Mouse (Mus musculus): ENCODE data around the gene Magohb. TPM values are rescaled to one million over a fixed set of nuclear protein-coding genes. Genes with fewer than 3 reads are reported as not detected.

Magohb gene
- polyA plus RNA-seq (2014; fragmentation: Nextera tagmentation; extraction: Ambion mirVana): 54.3 and 54.5 TPM in 2 replicates

- Histone ChIP-seq H3K27me3 (ENCODE audit: control insufficient read depth, insufficient read depth, low read length) (no peaks in the 10 kb centered on the region), H3K4me1 (ENCODE audit: control insufficient read depth, insufficient read depth, low read length) (no peaks in the 10 kb centered on the region; the same call in 1 of the 2 replicates), H3K9ac (ENCODE audit: low read length) (peak within 1 kb of the TSS; percentile 74), H3K4me3 (ENCODE audit: low read depth, low read length) (peak within 1 kb of the TSS; percentile 62), H3K36me3 (ENCODE audit: control insufficient read depth, insufficient read depth, low read length) (no peaks in the 10 kb centered on the region), H3K9me3 (ENCODE audit: control insufficient read depth, low read length) (no peaks in the 10 kb centered on the region), H3K4me2 (peak within 1 kb of the TSS; percentile 60), H3K27ac (ENCODE audit: low read depth, low read length) (no peak within 1 kb of the TSS)
- ATAC-seq (ENCODE audit: low FRiP score) (peak; percentile 92), DNase-seq (ENCODE audit: low spot score, missing footprints) (peak; percentile 99)
- 4% methylated on average over 42 of the region's 51 CpGs for WGBS
These were observed at the start of gene Magohb for GRCm38 (mm10) chr6:131292991-131293788. Gene Magohb, minus strand, starts transcription at chr6:131293244.

GRCm38 (mm10) chr6:131340082-131340481 is 47.0 kb upstream of the Magohb start:
- no peak for DNase-seq (ENCODE audit: low spot score, missing footprints)

GRCm38 (mm10) chr6:131339309-131339708 is 46.3 kb upstream of the Magohb start:
- no peaks in the 10 kb centered on the region for H3K27me3 ChIP-seq (ENCODE audit: control insufficient read depth, insufficient read depth, low read length)
- no peak for ATAC-seq (ENCODE audit: low FRiP score)
- H3K36me3 ChIP-seq (ENCODE audit: control insufficient read depth, insufficient read depth, low read length): no peaks in the 10 kb centered on the region
- H3K4me3 ChIP-seq (ENCODE audit: low read depth, low read length): no peak overlapping the region
- no peak overlapping the region for H3K9ac ChIP-seq (ENCODE audit: low read length)
- 80% methylated on average over 3 of the region's 3 CpGs for WGBS
- DNase-seq (ENCODE audit: low spot score, missing footprints): no peak
- H3K27ac ChIP-seq (ENCODE audit: low read depth, low read length): no peak overlapping the region
- H3K9me3 ChIP-seq (ENCODE audit: control insufficient read depth, low read length): no peaks in the 10 kb centered on the region
- no peak overlapping the region for H3K4me2 ChIP-seq
- no peaks in the 10 kb centered on the region for H3K4me1 ChIP-seq (ENCODE audit: control insufficient read depth, insufficient read depth, low read length)

More at GRCm38 (mm10) chr6:131340082-131340481, 47.0 kb upstream of the Magohb start:
- Histone ChIP-seq H3K27me3 (ENCODE audit: control insufficient read depth, insufficient read depth, low read length) (no peaks in the 10 kb centered on the region), H3K9ac (ENCODE audit: low read length) (no peak overlapping the region), H3K4me1 (ENCODE audit: control insufficient read depth, insufficient read depth, low read length) (no peaks in the 10 kb centered on the region), H3K36me3 (ENCODE audit: control insufficient read depth, insufficient read depth, low read length) (no peaks in the 10 kb centered on the region), H3K4me3 (ENCODE audit: low read depth, low read length) (no peak overlapping the region), H3K27ac (ENCODE audit: low read depth, low read length) (no peak overlapping the region), H3K4me2 (no peak overlapping the region), H3K9me3 (ENCODE audit: control insufficient read depth, low read length) (no peaks in the 10 kb centered on the region)
- 80% methylated on average over 3 of the region's 3 CpGs for WGBS
- ATAC-seq (ENCODE audit: low FRiP score): no peak

- Histone ChIP-seq H3K4me1 (ENCODE audit: control insufficient read depth, insufficient read depth, low read length) (no peaks in the 10 kb centered on the region), H3K4me2 (no peak overlapping the region), H3K36me3 (ENCODE audit: control insufficient read depth, insufficient read depth, low read length) (no peaks in the 10 kb centered on the region), H3K4me3 (ENCODE audit: low read depth, low read length) (no peak overlapping the region), H3K9me3 (ENCODE audit: control insufficient read depth, low read length) (no peaks in the 10 kb centered on the region), H3K9ac (ENCODE audit: low read length) (no peak overlapping the region), H3K27me3 (ENCODE audit: control insufficient read depth, insufficient read depth, low read length) (no peaks in the 10 kb centered on the region), H3K27ac (ENCODE audit: low read depth, low read length) (no peak overlapping the region)
- no peak for ATAC-seq (ENCODE audit: low FRiP score)
- WGBS: 86% methylated on average over 1 of the region's 1 CpGs
- no peak for DNase-seq (ENCODE audit: low spot score, missing footprints)
These were observed 45.7 kb upstream of the Magohb start for GRCm38 (mm10) chr6:131338787-131339186.

- ATAC-seq (ENCODE audit: low FRiP score) (no peak), DNase-seq (ENCODE audit: low spot score, missing footprints) (no peak)
- Histone ChIP-seq H3K4me1 (ENCODE audit: control insufficient read depth, insufficient read depth, low read length) (no peaks in the 10 kb centered on the region), H3K4me3 (ENCODE audit: low read depth, low read length) (no peak overlapping the region), H3K36me3 (ENCODE audit: control insufficient read depth, insufficient read depth, low read length) (no peaks in the 10 kb centered on the region), H3K9ac (ENCODE audit: low read length) (no peak overlapping the region), H3K4me2 (no peak overlapping the region), H3K9me3 (ENCODE audit: control insufficient read depth, low read length) (no peaks in the 10 kb centered on the region), H3K27ac (ENCODE audit: low read depth, low read length) (no peak overlapping the region), H3K27me3 (ENCODE audit: control insufficient read depth, insufficient read depth, low read length) (no peaks in the 10 kb centered on the region)
- WGBS: 85% methylated on average over 2 of the region's 2 CpGs
These were observed 34.0 kb upstream of the Magohb start for GRCm38 (mm10) chr6:131327076-131327475.

- Histone ChIP-seq H3K4me2 (no peak overlapping the region), H3K27ac (ENCODE audit: low read depth, low read length) (no peak overlapping the region), H3K27me3 (ENCODE audit: control insufficient read depth, insufficient read depth, low read length) (no peaks in the 10 kb centered on the region), H3K36me3 (ENCODE audit: control insufficient read depth, insufficient read depth, low read length) (no peaks in the 10 kb centered on the region), H3K9me3 (ENCODE audit: control insufficient read depth, low read length) (no peaks in the 10 kb centered on the region), H3K9ac (ENCODE audit: low read length) (no peak overlapping the region), H3K4me1 (ENCODE audit: control insufficient read depth, insufficient read depth, low read length) (no peaks in the 10 kb centered on the region), H3K4me3 (ENCODE audit: low read depth, low read length) (no peak overlapping the region)
- no peak for ATAC-seq (ENCODE audit: low FRiP score)
- WGBS: 74% methylated on average over 3 of the region's 3 CpGs
- no peak for DNase-seq (ENCODE audit: low spot score, missing footprints)
These were observed 29.0 kb upstream of the Magohb start for GRCm38 (mm10) chr6:131321854-131322639.

GRCm38 (mm10) chr6:131316155-131317101 is 23.4 kb upstream of the Magohb start:
- no peak overlapping the region for H3K4me3 ChIP-seq (ENCODE audit: low read depth, low read length)
- H3K27ac ChIP-seq (ENCODE audit: low read depth, low read length): no peak overlapping the region
- 90% methylated on average over 7 of the region's 7 CpGs for WGBS
- no peaks in the 10 kb centered on the region for H3K4me1 ChIP-seq (ENCODE audit: control insufficient read depth, insufficient read depth, low read length)
- H3K27me3 ChIP-seq (ENCODE audit: control insufficient read depth, insufficient read depth, low read length): no peaks in the 10 kb centered on the region
- no peaks in the 10 kb centered on the region for H3K9me3 ChIP-seq (ENCODE audit: control insufficient read depth, low read length)
- no peak overlapping the region for H3K4me2 ChIP-seq
- no peak overlapping the region for H3K9ac ChIP-seq (ENCODE audit: low read length)
- DNase-seq (ENCODE audit: low spot score, missing footprints) (no peak), ATAC-seq (ENCODE audit: low FRiP score) (no peak)
- no peaks in the 10 kb centered on the region for H3K36me3 ChIP-seq (ENCODE audit: control insufficient read depth, insufficient read depth, low read length)

- Histone ChIP-seq H3K9me3 (ENCODE audit: control insufficient read depth, low read length) (no peaks in the 10 kb centered on the region), H3K4me2 (no peak overlapping the region), H3K4me3 (ENCODE audit: low read depth, low read length) (no peak overlapping the region), H3K27me3 (ENCODE audit: control insufficient read depth, insufficient read depth, low read length) (no peaks in the 10 kb centered on the region), H3K9ac (ENCODE audit: low read length) (no peak overlapping the region), H3K36me3 (ENCODE audit: control insufficient read depth, insufficient read depth, low read length) (no peaks in the 10 kb centered on the region), H3K4me1 (ENCODE audit: control insufficient read depth, insufficient read depth, low read length) (no peaks in the 10 kb centered on the region), H3K27ac (ENCODE audit: low read depth, low read length) (no peak overlapping the region)
- DNase-seq (ENCODE audit: low spot score, missing footprints) (no peak), ATAC-seq (ENCODE audit: low FRiP score) (no peak)
- 71% methylated on average over 3 of the region's 3 CpGs for WGBS
These were observed 15.0 kb upstream of the Magohb start for GRCm38 (mm10) chr6:131308031-131308430.

Data from midbrain, embryonic 11.5 days (tissue).